Mouse (Mus musculus): ENCODE measurements at regions not wholly inside any gene's neighbourhood (a gene's known extent, or its start where the extent isn't known, plus 50 kb on each side); places are given as distances from the start of the nearest gene placed in this dataset.

DNA sequence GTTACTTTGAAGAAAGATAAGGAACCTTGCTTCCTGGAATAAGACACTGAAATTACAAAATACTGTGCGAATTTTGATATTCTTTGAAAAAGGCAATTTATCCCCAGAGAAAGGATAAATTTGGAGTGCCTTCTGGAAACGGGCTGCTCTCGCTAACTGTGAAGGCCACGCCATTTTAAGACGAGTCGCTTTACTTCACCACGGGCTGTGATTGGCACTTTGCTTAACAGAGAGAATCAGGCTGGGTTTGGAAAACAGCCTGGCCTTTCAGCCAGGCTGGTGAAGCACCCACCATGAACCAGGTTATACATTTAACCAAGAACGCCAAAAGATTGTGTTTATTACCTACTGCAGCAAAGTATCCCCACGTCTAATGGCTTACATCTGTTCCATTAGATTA lies 132.7 kb downstream of the Gm9817 start:
- DNase-seq (ENCODE audit: inconsistent age in 2 of 2, low spot score in 1 of 2): no peak

DNA sequence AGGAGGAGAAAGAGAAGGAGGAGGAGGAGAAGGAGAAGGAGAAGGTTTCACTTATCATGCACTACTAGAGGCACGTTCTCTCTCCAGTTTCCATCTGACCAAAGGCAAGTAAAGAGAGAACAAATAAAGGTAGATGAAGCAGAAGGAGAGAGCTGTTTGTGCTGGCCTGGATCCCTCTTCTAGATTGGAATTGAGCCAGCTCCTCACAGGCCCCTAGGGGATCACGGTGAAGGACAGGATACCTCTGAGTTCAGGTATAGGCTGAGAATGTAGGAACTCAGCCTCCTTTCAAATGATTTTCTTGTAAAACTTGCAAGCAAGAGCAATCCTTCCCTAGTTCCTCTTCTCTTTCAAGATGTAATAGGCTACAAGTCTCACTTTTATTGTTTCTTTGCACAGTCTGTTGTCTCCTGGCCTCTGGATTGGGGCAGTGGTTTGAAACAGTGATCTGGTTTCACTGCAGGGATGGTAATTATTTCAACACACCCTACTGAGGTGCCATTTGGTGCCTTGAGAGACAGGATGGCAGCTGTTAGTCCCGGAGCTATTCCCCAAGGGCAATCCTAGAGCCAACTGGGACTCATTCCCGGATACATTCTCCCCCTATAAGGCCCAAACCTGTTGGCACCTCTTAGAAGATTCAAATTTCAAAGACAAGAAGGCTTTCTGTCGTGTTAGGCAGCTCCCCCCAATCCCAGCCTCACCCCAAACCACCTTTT lies 134.8 kb downstream of the Gm9817 start:
- no peak for DNase-seq (ENCODE audit: inconsistent age in 2 of 2, low spot score in 1 of 2)

DNA sequence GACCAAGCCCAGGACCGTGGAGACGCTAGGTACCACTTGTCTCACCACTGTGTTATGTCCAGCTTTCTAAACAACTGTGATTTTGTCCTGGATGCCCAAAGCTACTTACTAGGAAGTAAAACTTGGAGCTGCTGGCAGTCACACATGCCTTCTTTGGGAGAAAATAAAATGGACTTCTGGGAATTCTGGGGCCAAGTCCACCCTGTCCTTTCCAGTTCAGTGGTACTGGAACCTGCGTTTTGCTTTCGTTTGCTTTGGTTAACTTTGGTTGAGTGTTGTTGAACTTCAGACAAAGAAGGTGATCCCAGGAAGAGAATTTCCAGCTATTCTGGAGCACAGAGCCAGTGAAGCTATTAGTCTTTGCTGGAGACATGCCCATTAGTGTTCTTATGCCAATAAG lies 139.8 kb downstream of the Gm9817 start:
- DNase-seq (ENCODE audit: inconsistent age in 2 of 2, low spot score in 1 of 2): no peak

DNA sequence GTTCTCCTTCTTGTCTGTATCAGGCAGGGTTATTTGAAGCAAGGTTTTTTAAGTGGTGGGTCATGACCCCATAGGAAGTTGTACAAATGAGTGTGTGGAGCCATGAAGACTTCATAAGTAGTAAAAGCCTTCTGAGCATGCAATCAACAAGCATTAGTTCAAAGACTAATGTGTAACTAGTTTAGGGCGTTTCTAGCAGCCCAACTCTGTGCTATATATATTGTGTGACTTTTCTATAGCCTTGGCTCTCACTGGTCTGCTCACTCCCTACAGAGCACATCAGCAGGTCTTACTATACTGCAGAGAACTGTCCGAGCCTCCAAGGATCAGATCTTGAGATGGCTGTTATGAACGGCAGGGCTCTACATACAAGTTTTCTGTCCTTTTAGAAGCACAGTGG lies 141.2 kb downstream of the Gm9817 start:
- no peak for DNase-seq (ENCODE audit: inconsistent age in 2 of 2, low spot score in 1 of 2)

DNA sequence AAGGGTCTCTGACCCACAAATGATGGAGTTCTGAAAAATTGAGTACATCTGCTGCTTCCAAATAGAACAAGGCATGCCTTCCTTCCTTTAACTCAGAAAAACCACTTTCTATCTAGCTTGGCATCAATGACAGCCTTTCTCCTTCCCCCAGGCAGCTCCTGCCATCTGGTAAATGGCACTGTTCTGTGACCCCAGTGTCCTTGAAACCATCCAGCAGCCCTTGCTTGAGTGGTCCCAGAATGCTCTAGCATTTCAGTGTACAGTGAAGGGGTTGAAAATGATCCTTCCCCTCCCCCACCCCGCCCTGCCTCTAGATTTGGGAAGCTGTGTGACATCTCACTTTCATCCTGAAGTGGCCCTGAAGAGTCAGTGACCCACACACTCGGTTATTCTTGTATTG lies 152.3 kb downstream of the Gm9817 start:
- no peak for DNase-seq (ENCODE audit: inconsistent age in 2 of 2, low spot score in 1 of 2)

DNA sequence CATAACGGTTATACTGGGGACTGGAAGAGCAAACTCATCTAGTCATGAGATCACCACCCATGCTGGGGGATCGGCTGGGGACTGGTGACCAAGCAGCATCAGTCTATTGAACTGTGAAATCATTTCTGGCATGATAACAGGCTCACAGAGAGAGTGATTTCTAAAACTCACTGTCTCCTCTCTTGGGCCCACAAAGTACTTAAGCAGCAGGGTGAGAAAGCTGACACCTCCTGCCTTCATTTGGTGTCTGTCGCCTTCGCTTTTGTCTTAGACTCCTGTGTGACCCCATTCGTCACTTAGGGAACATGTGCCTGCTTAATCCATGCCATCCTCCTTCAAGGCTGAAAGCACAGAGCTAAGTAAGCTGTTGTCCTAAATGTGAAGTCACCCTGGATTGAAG lies 154.3 kb upstream of the Mylip start:
- no peak for DNase-seq (ENCODE audit: inconsistent age in 2 of 2, low spot score in 1 of 2)

DNA sequence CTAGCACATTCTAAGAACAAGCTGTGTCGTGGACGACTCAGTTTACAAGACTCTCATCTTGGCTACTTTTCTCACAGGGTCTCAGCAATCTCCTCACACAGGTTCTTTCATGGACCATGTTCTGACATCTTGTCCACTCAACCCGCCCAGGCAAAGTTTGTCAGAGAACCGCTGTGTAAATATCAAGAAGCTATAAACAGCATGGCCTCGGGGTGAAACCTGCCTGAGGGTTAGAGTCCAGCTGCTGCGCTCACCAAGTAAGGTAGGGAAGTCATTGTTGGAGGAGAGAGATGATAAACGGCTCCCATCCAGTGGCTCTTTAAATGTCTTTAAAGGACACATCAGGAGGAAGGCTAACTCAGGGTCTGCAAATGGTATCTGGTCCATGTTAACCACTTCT lies 151.3 kb upstream of the Mylip start:
- no peak for DNase-seq (ENCODE audit: inconsistent age in 2 of 2, low spot score in 1 of 2)

DNA sequence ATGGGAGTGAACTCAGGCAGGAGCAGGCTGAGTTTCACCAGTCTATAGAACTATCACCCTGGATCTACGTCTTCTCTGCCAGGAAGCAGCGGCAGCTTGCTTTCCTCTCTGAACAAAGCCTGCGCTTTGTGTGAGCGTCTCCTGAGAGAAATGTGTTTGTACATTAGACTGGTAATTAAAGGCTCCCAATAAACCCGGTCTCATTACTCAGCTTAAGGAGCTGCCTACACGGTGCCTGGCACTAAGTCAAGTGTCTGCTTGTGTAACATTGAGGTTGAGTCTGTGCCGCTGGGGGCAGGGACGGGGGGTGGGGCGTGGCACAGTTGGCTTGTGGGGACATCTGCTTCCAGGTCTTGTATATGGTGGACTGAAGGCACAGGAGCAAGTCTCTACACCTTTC lies 150.4 kb upstream of the Mylip start:
- DNase-seq (ENCODE audit: inconsistent age in 2 of 2, low spot score in 1 of 2): peak in 1 of 2 experiments; percentile 64

DNA sequence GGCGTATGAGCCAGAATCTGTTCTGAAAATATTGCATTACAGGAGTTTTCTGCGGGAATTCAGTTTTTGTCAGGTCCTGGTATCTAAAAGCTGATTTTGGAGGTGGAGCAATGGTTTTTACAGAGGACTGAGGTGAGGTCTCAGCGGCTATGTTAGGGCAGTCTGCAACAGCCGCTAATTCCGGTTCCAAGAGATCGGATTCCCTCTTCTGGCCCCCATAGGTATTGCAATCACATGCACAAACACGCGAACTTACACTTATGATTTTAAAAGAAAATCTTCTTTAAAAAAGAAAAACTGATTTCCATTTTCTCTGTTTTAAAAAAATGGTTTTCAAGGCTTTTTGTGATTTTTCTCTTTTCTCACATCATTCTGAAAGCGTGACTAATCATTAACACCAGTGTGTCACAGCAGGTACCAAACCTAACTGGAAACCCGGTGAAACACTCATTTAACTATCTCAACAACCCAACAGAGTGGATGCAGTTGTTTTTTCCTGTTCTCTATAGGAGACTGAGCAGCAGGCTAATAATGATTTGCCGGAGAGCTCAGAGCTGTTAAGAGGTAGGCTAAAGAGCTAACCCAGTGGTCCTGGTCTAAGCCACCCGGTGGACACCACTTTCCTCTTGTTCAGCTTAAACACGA lies 149.4 kb upstream of the Mylip start:
- no peak for DNase-seq (ENCODE audit: inconsistent age in 2 of 2, low spot score in 1 of 2)

DNA sequence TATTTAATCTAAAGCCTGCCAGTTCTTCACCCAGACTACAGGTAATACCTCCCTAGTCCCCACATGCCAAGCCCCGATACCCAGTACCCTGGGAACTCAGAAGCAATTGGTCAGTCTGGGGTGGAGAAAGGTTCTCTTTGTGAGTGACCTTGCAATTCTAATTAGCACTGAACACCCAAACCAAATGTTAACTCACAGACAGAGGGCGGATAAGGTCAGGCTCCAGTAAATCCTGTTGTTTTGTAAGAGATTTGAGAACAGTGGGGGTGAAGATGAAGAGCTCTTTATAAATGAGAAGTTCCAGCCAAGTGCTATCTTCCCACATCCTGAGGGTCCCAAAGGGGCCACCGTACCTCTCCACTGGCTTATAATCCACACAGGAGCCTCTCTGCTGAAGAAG lies 147.3 kb upstream of the Mylip start:
- DNase-seq (ENCODE audit: inconsistent age in 2 of 2, low spot score in 1 of 2): no peak

DNA sequence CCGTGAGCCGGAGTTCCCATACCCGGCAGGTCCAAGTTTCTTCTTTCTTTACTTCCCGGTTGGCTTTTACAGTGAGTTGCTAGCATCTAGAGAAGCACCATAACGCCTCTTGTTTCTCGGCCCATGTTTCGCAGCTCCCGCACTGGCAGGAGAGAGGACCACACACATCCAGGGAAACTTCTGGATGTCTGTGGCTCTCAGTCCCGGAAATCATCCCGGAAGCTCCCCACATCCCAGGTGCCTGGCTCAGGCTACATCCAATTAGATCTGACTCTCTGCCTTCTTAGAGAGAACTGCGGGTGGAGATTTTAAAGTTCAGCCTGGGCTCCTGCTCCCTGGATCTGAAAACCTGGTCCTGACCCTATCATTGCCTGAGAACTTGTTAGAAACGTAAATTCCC lies 146.8 kb upstream of the Mylip start:
- no peak for DNase-seq (ENCODE audit: inconsistent age in 2 of 2, low spot score in 1 of 2)

DNA sequence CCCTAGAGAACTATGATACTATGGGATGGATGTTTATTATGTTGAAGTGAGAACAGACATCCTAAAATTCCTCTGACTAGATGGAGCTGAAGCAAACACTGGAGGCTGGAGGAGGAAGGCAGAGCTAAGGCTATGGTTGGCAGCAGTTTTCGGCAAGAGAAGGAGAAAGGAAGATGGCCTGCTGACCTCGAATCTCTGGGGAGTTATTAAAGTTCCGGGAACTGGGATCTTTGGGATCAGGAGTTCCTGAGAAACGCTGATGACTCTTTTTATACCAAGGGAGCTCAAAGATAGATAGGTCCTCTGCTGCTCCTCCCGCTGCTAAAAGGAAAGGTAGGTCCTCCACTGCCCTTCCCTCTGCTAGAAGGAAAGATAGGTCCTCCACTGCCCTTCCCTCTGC lies 143.9 kb upstream of the Mylip start:
- DNase-seq (ENCODE audit: inconsistent age in 2 of 2, low spot score in 1 of 2): no peak

DNA sequence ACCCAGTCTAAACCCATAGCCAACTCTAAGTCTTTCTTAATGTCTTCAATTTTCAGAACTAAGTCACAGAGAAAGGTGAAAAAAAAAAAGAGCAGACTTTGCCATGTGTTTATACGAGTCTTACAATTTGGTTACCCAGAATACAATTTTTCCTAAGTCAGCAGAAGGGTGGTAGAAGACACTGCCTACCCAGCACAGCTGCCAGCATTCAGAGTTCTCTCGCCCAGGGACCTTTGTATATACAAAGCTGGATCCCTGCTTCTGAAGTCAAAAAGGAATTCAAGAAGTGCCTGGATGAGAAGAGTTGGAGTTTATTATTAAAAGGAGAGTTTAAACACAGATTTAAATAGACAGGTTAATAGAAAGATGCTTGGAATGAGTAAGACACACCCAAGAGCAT lies 143.2 kb upstream of the Mylip start:
- no peak for DNase-seq (ENCODE audit: inconsistent age in 2 of 2, low spot score in 1 of 2)

DNA sequence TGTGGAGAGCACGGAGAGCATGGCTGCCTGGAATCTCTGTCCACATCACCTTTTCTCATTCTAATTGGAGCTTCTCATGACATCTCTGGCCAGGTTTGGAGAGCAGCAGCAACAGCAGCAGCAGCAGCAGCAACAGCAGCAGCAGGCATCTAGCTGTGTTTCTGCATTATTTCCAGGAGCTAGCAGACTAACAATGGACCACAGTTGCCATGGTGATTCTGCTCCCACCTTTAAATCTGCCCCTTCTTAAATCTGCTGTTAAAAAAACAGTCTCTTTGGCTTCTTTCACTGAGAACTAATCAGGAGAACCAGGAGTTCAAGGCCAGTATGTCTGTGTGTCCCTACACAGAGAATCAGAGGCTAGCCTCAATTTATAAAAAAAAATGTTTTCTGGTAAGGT lies 139.5 kb upstream of the Mylip start:
- no peak for DNase-seq (ENCODE audit: inconsistent age in 2 of 2, low spot score in 1 of 2)

DNA sequence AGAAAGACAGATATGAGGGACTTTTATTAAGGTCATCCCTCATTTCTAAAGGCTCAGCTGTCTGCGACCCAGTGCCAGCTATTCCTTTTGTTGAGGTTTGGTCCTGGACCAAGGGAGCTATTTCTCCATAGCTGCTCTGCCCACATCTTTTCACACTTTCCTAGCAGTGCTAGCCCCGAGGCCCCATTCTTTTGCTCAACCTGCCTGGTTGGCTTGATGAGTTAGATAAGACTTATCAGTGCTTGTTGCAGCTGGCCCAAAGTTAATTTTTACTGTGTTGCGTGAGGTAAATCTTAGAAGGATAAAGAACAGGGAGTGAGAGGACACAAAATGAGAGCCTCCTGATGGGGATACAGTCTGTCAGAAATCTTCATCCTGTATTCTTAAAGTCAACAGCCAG lies 138.5 kb upstream of the Mylip start:
- DNase-seq (ENCODE audit: inconsistent age in 2 of 2, low spot score in 1 of 2): no peak

DNA sequence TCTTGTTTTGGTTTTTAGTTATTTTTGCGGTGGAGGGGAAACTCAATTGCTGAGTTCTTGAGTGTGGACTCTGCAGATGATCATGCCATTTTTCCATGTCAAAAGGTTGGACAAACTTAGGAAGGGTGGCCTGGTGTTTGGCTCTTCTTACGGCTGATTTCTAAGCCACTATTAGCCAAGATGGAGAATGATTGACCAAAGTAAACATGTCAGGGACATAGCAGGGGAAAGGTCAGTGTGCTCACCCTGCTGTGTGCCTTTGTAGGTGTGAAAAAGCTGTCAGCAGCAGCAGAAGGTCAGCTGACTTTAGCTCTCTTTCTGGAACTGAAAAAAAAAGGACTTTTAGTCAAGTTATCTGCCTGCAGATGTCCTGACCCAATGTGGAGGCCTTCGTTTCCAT lies 137.4 kb upstream of the Mylip start:
- no peak for DNase-seq (ENCODE audit: inconsistent age in 2 of 2, low spot score in 1 of 2)

DNA sequence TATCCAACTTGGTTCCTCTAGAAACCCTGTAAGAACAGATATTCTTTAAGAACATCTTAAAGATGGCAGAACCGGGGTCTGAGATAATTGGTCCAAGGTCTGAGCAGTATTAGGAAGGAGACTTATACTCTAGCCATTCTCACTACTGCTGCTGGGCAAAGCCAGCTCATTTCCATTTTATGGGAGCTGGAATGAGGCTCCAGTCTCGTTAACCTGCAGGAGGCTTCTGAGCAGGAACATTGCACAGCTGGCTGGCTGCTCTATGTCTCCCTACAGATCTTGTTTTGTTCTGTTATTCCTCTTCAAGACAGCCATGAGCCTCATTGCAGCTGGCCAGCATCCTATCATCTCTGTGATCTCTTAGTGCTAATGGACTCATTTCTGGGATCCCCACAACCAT lies 136.3 kb upstream of the Mylip start:
- DNase-seq (ENCODE audit: inconsistent age in 2 of 2, low spot score in 1 of 2): no peak

DNA sequence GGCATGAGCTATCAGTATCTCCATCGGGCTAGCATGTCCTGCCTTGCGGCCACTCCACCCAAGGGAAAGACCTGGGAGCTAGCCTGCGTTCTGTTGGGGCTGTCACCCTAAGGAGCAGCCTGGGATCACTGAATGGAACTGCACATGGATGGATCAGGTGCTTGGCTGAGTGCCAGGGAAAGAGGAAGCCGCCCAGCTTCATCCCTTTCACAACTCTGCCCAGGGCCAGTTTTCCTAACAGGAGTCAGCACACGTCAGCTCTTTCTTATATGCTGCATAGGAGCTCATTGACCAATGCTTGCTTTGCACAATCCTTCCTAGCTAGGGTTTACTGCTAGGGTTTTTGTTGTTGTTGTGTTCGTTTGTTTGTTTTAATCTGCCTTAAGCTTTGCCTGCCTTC lies 134.3 kb upstream of the Mylip start:
- no peak for DNase-seq (ENCODE audit: inconsistent age in 2 of 2, low spot score in 1 of 2)

DNA sequence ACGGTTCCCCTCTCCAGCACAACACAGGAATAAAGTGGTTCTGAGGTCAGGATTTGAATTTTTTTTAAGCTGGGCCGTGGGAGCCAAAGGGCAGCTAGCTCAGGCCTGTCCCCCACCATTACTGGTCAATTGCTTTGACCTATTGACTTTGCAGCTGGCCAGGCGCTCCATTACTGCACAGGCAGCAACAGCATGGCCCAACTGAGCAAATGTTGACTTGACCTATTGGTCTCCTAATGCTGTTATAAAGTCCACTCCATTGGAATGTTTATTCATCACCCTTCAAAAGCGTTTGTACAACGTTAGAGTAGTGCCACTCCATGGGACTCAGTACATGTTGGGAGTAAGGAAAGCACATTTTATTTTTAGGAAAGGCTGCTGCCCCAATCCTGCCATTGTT lies 127.5 kb upstream of the Mylip start:
- DNase-seq (ENCODE audit: inconsistent age in 2 of 2, low spot score in 1 of 2): no peak

DNA sequence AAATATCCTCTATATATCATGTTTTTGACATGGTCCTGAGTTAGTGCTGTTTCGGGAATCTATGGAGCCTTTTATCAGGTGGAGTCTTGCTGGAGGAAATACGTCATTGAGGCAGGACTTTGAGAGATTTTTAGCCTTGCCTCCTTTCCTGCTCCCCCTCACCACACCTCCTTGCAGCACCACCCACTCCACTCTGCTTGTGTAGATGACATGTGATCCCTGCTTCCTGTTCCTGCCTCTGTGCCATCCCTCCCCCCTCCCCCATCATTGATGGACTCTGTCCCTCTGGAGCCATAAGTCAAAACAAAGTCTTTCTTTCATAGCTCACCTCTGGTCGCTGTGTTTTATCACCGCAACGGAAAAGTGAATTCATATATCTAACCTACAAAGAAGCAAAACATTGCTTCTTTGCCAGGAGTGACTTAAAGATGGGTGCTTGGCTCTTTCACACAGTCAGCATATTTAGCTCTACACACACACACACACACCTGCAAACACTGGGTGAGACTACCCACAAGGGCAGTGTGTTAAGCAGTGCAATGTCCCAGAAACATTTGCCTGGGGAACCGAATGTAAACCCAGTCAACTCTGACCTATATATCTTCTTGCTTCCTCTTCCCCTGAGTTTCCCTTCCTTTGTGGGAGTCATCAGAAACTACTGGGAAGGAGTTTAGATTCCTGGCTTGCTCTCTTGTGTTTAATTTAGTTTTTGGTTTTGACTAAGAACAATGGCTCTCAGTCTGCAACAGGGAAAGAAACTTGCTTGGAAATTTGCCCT lies 123.1 kb upstream of the Mylip start:
- DNase-seq (ENCODE audit: inconsistent age in 2 of 2, low spot score in 1 of 2): no peak

DNA sequence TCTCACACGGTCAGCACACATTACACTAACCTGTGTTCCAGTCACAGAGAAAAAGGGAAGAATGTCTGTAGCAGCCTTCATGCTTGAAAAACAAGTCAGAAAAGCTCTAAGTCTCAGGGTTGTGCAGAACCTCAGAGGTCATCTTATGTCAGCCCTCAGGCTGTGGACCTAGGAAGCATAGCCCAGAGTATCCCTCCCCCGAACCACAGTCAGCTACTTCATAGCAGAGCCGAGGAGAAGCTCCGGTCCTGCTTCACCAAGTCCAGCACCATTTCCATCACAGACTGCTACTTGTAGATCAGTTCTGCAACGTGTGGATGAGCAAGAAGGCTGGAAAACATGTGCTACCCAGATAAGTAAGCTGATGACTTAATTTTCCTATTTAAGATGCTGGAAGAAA lies 122.1 kb upstream of the Mylip start:
- no peak for DNase-seq (ENCODE audit: inconsistent age in 2 of 2, low spot score in 1 of 2)

DNA sequence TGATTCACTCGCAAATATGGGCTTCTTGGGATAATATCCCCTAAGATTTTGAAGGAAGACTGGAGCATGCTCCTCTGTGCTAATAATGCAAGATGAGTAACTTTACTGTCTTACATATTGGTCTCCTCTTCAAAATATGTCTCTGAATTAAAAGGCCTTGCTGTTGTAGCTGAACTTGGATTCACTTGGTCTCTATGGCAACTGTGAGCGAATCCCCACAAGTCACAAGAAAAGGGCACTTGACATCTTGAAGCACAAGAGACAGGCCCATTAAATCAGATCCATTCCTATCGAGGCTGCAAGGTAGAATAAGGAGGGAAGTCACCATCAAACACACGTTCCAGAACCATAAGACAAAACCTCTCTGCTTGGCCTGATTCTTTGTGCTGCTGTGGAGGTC lies 121.6 kb upstream of the Mylip start:
- no peak for DNase-seq (ENCODE audit: inconsistent age in 2 of 2, low spot score in 1 of 2)
